Mouse (Mus musculus) MEL (cell line): ENCODE results near the gene Rag2. TPM values are rescaled to one million over a fixed set of nuclear protein-coding genes. Genes with fewer than 3 reads are reported as not detected.

Experiments
- DNase-seq: peaks from one replicate; pipeline ENCODE4 v3.0.0; 2011; ENCODE audit warnings: low read depth, low spot score
- H3K27ac ChIP-seq: 2 replicates; pipeline ENCODE4 v1.5.1; 2012; ENCODE audit warnings: low read depth, mild to moderate bottlenecking, control low read depth, low read length, moderate library complexity; ENCODE audit not compliant: control insufficient read depth
- H3K27me3 ChIP-seq, 2 experiments: fragments of 150-350 bp in 1 of 2; sonication (generic) in 1 of 2; 2 replicates each; pipeline ENCODE4 v1.6.1; 2012; ENCODE audit warnings: low read length in 2 of 2, mild to moderate bottlenecking in 2 of 2, improper control_type of control experiment in 1 of 2, moderate library complexity in 1 of 2; ENCODE audit not compliant: insufficient read depth in 2 of 2, control insufficient read depth in 1 of 2
- H3K36me3 ChIP-seq, 2 experiments: 2 replicates each; pipeline ENCODE4 v1.6.1; 2012 to 2014; ENCODE audit warnings: low read length in 2 of 2, improper control_type of control experiment in 1 of 2, inconsistent platforms in 1 of 2, mild to moderate bottlenecking in 1 of 2; ENCODE audit not compliant: insufficient read depth in 2 of 2, control insufficient read depth in 1 of 2
- H3K4me1 ChIP-seq, 2 experiments: fragments of 150-350 bp in 1 of 2; sonication (generic) in 1 of 2; 2 replicates each; pipeline ENCODE4 v1.6.1; 2012; ENCODE audit warnings: low read length in 2 of 2, improper control_type of control experiment in 1 of 2, mild to moderate bottlenecking in 1 of 2; ENCODE audit not compliant: insufficient read depth in 2 of 2, control insufficient read depth in 1 of 2
- H3K4me3 ChIP-seq, 2 experiments: fragments of 150-350 bp in 1 of 2; sonication (generic) in 1 of 2; 2 replicates each; pipeline ENCODE4 v1.5.1; 2012; ENCODE audit warnings: low read depth in 2 of 2, low read length in 2 of 2, mild to moderate bottlenecking in 2 of 2, moderate library complexity in 2 of 2, control low read depth in 1 of 2, improper control_type of control experiment in 1 of 2; ENCODE audit not compliant: control insufficient read depth in 1 of 2, insufficient read depth in 1 of 2
- H3K79me2 ChIP-seq: 2 replicates; pipeline ENCODE4 v1.6.1; 2012; ENCODE audit warnings: mild to moderate bottlenecking, low read length, moderate library complexity; ENCODE audit not compliant: control insufficient read depth, poor library complexity, insufficient read depth
- H3K9ac ChIP-seq: 2 replicates; pipeline ENCODE4 v1.6.1; 2012; ENCODE audit warnings: low read depth, mild to moderate bottlenecking, control low read depth, low read length, moderate library complexity; ENCODE audit not compliant: control insufficient read depth, poor library complexity, severe bottlenecking
- H3K9me3 ChIP-seq: fragments of 150-350 bp; sonication (generic); replicated peaks from 2 replicates; pipeline ENCODE4 v1.6.1; 2012; ENCODE audit warnings: mild to moderate bottlenecking, low read length, improper control_type of control experiment, moderate library complexity; ENCODE audit not compliant: insufficient read depth
- BHLHE40 ChIP-seq: IDR thresholded peaks from 2 replicates; pipeline ENCODE4 v1.6.1; 2012; ENCODE audit warnings: low read depth, mild to moderate bottlenecking, inconsistent platforms, low read length, improper control_type of control experiment, borderline replicate concordance
- CHD1 ChIP-seq: IDR thresholded peaks from 2 replicates; pipeline ENCODE4 v1.6.1; 2012; ENCODE audit warnings: low read depth, mild to moderate bottlenecking, inconsistent platforms, low read length, improper control_type of control experiment
- CHD2 ChIP-seq: IDR thresholded peaks from 2 replicates; pipeline ENCODE4 v1.6.1; 2011; ENCODE audit warnings: low read length, improper control_type of control experiment
- CTCF ChIP-seq, 3 experiments: IDR thresholded peaks in 2 of 3; conservative IDR thresholded peaks in 1 of 3; 2 replicates each; pipeline ENCODE4 v1.5.1; 2011 to 2012; ENCODE audit warnings: low read length in 3 of 3, low read depth in 2 of 3, mild to moderate bottlenecking in 2 of 3, improper control_type of control experiment in 1 of 3, inconsistent platforms in 1 of 3, mixed read lengths in 1 of 3, moderate library complexity in 1 of 3; ENCODE audit not compliant: control insufficient read depth in 1 of 3, insufficient read depth in 1 of 3, poor library complexity in 1 of 3, severe bottlenecking in 1 of 3
- ELF1 ChIP-seq: IDR thresholded peaks from 2 replicates; pipeline ENCODE4 v1.6.1; 2014; ENCODE audit warnings: low read depth, mild to moderate bottlenecking, inconsistent platforms, low read length, improper control_type of control experiment, moderate library complexity
- ETS1 ChIP-seq: IDR thresholded peaks from 2 replicates; pipeline ENCODE4 v1.6.1; 2012; ENCODE audit warnings: low read depth, mild to moderate bottlenecking, inconsistent platforms, low read length, improper control_type of control experiment, moderate library complexity
- GABPA ChIP-seq: IDR thresholded peaks from 2 replicates; pipeline ENCODE4 v1.6.1; 2012; ENCODE audit warnings: low read depth, mild to moderate bottlenecking, inconsistent platforms, low read length, improper control_type of control experiment, moderate library complexity
- JUND ChIP-seq: IDR thresholded peaks from 2 replicates; pipeline ENCODE4 v1.6.1; 2011; ENCODE audit warnings: low read depth, mild to moderate bottlenecking, improper control_type of control experiment, low read length
- MAZ ChIP-seq: IDR thresholded peaks from 2 replicates; pipeline ENCODE4 v1.6.1; 2012; ENCODE audit warnings: low read depth, mild to moderate bottlenecking, inconsistent platforms, low read length, improper control_type of control experiment
- MXI1 ChIP-seq: IDR thresholded peaks from 2 replicates; pipeline ENCODE4 v1.6.1; 2011; ENCODE audit warnings: mild to moderate bottlenecking, low read depth, low read length, improper control_type of control experiment
- MYB ChIP-seq: IDR thresholded peaks from 2 replicates; pipeline ENCODE4 v1.6.1; 2011; ENCODE audit warnings: mild to moderate bottlenecking, low read depth, low read length, improper control_type of control experiment
- MYC ChIP-seq: IDR thresholded peaks from 2 replicates; pipeline ENCODE4 v1.6.1; 2011; ENCODE audit warnings: low read depth, mild to moderate bottlenecking, low read length, improper control_type of control experiment, moderate library complexity
- NELFE ChIP-seq: IDR thresholded peaks from 2 replicates; pipeline ENCODE4 v1.6.1; 2011; ENCODE audit warnings: low read depth, low read length, improper control_type of control experiment
- POLR2A ChIP-seq, 2 experiments: IDR thresholded peaks; 2 replicates each; pipeline ENCODE4 v1.6.1; 2011 to 2012; ENCODE audit warnings: low read length in 2 of 2, mild to moderate bottlenecking in 2 of 2, control low read depth in 1 of 2, improper control_type of control experiment in 1 of 2, low read depth in 1 of 2, moderate library complexity in 1 of 2; ENCODE audit not compliant: control insufficient read depth in 1 of 2, insufficient read depth in 1 of 2, poor library complexity in 1 of 2
- POLR2AphosphoS2 ChIP-seq: IDR thresholded peaks from 2 replicates; pipeline ENCODE4 v1.6.1; 2011; ENCODE audit warnings: low read length, improper control_type of control experiment
- POLR2AphosphoS5 ChIP-seq: IDR thresholded peaks from 2 replicates; pipeline ENCODE4 v1.6.1; 2012; ENCODE audit warnings: low read depth, borderline replicate concordance, mild to moderate bottlenecking, inconsistent platforms, low read length, moderate library complexity, mixed read lengths
- RAD21 ChIP-seq: IDR thresholded peaks from 2 replicates; pipeline ENCODE4 v1.6.1; 2011; ENCODE audit warnings: mild to moderate bottlenecking, low read depth, low read length, improper control_type of control experiment
- RCOR1 ChIP-seq: IDR thresholded peaks from 2 replicates; pipeline ENCODE4 v1.6.1; 2012; ENCODE audit warnings: low read depth, mild to moderate bottlenecking, inconsistent platforms, low read length, improper control_type of control experiment
- TBP ChIP-seq: IDR thresholded peaks from 2 replicates; pipeline ENCODE4 v1.8.0; 2011; ENCODE audit warnings: low read depth, low read length, improper control_type of control experiment
- TCF12 ChIP-seq: IDR thresholded peaks from 2 replicates; pipeline ENCODE4 v1.6.1; 2014; ENCODE audit warnings: low read depth, mild to moderate bottlenecking, inconsistent platforms, low read length, improper control_type of control experiment, moderate library complexity
- ZMIZ1 ChIP-seq: IDR thresholded peaks from 2 replicates; pipeline ENCODE4 v1.6.1; 2012; ENCODE audit warnings: low read depth, mild to moderate bottlenecking, inconsistent platforms, low read length, improper control_type of control experiment, moderate library complexity
- ZNF384 ChIP-seq: IDR thresholded peaks from 2 replicates; pipeline ENCODE4 v1.6.1; 2012; ENCODE audit warnings: low read depth, mild to moderate bottlenecking, inconsistent platforms, low read length, improper control_type of control experiment
- polyA plus RNA-seq, 2 experiments: library from polyadenylated mRNA; stranded (reverse) in 1 of 2; unstranded in 1 of 2; fragments of >175 nt in 1 of 2; fragments of >200 nt in 1 of 2; gene quantifications; 2 replicates each; pipeline versions ENCODE4 v1.2.1 to v1.2.4; 2012; ENCODE audit warnings: low replicate concordance in 2 of 2, low read depth in 1 of 2; ENCODE audit not compliant: insufficient read length in 2 of 2, insufficient read depth in 1 of 2, missing spikeins in 1 of 2
- total RNA-seq: library from RNA; depleted of rRNA; stranded (reverse); fragments of 300-350 nt; gene quantifications from 2 replicates; pipeline ENCODE4 v1.2.3, GENCODE M21; 2012

Gene Rag2
- total and polyA plus RNA-seq, 3 experiments: not detected

DNA sequence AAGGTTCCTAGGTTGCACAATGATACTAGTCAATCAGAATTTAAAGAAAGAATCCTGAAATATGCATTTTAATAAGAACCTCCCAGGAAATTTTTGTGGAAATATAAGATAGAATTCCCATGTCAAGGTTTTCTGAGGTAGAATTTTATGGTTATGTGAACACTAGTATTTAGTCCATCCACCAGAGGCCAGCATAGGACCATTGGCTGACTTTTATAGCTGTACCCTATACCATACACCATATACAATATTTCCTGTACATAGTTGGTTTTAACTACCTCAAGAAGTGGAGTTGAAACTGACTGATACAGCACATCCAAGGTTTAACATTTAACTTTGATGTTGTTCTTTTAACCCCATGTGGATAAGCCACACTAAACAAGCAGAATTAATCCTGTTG is 27.3 kb upstream of the Rag2 start:
- Histone ChIP-seq H3K27ac (no peak overlapping the region), H3K79me2 (no peaks in the 10 kb centered on the region), H3K9me3 (no peaks in the 10 kb centered on the region), H3K4me3 (no peak overlapping the region), H3K9ac (no peak overlapping the region), H3K36me3 (peaks cover 0 to 7% of the 10 kb centered on the region in 2 experiments; a peak in 2 of 4 replicates), H3K4me1 (peaks cover 0 to 6% of the 10 kb centered on the region in 2 experiments; a peak in 3 of 4 replicates), H3K27me3 (no peaks in the 10 kb centered on the region)
- DNase-seq: no peak
- TF ChIP-seq MYB (no peak), POLR2AphosphoS2 (no peak), RAD21 (peak; percentile 37), ZNF384 (no peak), CTCF (IDR thresholded peaks at IDR 0.05 in 2 of 3, conservative IDR thresholded peaks at IDR 0.05 in 1 of 3; ENCODE audit: control insufficient read depth in 1 of 3, insufficient read depth in 1 of 3, low read depth in 2 of 3, low read length in 3 of 3, poor library complexity in 1 of 3, severe bottlenecking in 1 of 3) (peak in 1 of 3 experiments; percentile 28; a peak in 1 of 6 replicates)

DNA sequence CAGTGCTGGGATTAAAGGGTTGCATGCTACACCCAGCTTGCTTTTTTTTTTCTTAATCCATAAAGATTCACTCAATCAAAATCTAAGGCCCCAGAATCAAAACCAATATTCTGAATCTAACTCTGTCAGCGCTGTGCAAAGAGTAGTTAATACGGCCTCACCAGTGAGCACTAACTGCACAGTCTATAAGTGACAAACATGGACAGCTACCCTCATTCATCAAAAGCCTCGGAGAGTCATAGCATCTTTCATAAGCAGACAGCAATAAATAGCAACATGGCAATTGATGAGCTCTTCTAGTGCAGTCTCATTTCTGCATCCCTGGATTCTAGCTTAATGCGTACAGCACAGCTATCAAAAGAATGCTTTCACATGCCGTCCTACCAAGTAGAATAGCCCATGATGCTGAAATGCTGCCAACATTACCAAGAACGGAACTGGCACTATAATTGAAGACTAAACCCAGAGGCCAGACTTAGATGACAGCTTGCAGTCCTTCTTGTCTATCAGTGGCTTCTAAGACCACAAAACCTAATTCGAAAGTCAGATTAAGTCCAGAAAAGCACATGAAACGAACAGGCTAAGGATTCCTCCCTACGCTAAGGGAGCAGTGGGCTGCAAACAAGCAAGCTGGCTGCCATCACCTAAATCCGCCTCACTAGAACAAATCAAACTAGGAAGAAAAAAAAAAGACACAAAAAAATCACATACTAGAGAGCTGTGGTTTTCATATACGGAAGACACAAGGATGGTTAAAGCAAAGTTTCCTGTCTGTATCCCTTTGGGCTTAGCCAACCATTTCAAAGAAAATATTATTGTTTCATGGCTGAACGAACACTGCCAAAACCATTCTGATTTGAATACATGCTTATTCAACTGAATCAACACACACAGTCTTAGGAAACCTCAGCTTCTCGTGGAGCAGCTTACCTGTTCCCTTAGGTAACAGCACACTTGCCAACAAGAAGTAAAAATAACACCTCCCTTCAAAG is 26.0 kb upstream of the Rag2 start:
- H3K36me3 ChIP-seq: peaks cover 0 to 6% of the 10 kb centered on the region in 2 experiments; a peak in 2 of 4 replicates
- H3K9me3 ChIP-seq: no peaks in the 10 kb centered on the region
- no peak overlapping the region for H3K9ac ChIP-seq
- H3K27ac ChIP-seq: no peak overlapping the region
- peaks cover 0 to 4% of the 10 kb centered on the region in 2 experiments; a peak in 2 of 4 replicates for H3K4me1 ChIP-seq
- H3K79me2 ChIP-seq: no peaks in the 10 kb centered on the region
- TF ChIP-seq ETS1 (no peak), CTCF (IDR thresholded peaks at IDR 0.05 in 2 of 3, conservative IDR thresholded peaks at IDR 0.05 in 1 of 3; ENCODE audit: control insufficient read depth in 1 of 3, insufficient read depth in 1 of 3, low read depth in 2 of 3, low read length in 3 of 3, poor library complexity in 1 of 3, severe bottlenecking in 1 of 3) (no peak), CHD2 (no peak), NELFE (no peak), JUND (no peak), MYC (no peak), MAZ (no peak), ZMIZ1 (no peak), RAD21 (no peak)
- TF ChIP-seq, all 39 proteins: peak for 0
- H3K4me3 ChIP-seq: no peak overlapping the region
- H3K27me3 ChIP-seq: no peaks in the 10 kb centered on the region
- DNase-seq: no peak

DNA sequence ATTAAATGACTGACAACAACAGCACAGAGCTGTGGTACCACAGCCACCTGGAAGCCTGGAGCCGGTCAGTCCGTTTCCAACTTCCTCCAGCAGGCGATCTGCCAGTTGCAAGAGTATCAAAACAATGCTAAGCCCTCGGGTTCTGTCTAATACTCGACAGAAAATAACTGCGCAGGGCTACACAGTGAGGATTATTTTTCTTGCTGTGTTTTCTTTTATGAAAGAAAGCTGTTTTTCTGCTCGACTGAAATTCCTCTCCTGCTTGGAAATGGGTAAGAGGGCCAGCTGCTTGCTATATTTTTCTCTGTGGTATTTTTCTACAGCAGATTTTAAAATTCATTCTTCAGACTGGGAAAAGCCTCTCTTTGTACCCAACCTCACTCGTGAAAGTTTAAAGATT is 23.8 kb upstream of the Rag2 start:
- TF ChIP-seq POLR2AphosphoS2 (no peak), GABPA (no peak), POLR2A (IDR thresholded peaks at IDR 0.05; ENCODE audit: control insufficient read depth in 1 of 2, insufficient read depth in 1 of 2, low read depth in 1 of 2, low read length in 2 of 2, poor library complexity in 1 of 2) (no peak), BHLHE40 (no peak), MAZ (no peak), MYB (no peak), TBP (no peak), ELF1 (no peak), POLR2AphosphoS5 (no peak), MXI1 (no peak), ZNF384 (no peak), RCOR1 (no peak), CHD1 (no peak), TCF12 (no peak), ETS1 (no peak)
- Histone ChIP-seq H3K27ac (no peak overlapping the region), H3K36me3 (peaks cover 0 to 2% of the 10 kb centered on the region in 2 experiments; a peak in 1 of 4 replicates), H3K9ac (no peak overlapping the region), H3K4me3 (no peak overlapping the region), H3K9me3 (no peaks in the 10 kb centered on the region), H3K79me2 (no peaks in the 10 kb centered on the region), H3K4me1 (no peaks in the 10 kb centered on the region; a peak in 1 of 4 replicates), H3K27me3 (no peaks in the 10 kb centered on the region)
- no peak for DNase-seq
